Mouse (Mus musculus) spleen, adult 12 weeks (tissue): ENCODE measurements around the gene Magea1.
"Not testable (repeated sequence)": the region's sequence is repeated elsewhere in the genome, so short reads cannot be mapped to it uniquely, and the experiment has no call there.

Experiments used
- DNase-seq: peaks from one replicate; pipeline ENCODE4 v3.0.0; 2022; ENCODE audit warnings: low spot score

The Magea1 gene

GRCm38 (mm10) chrX:155089693-155090092 is at the start of gene Magea1:
Gene Magea1, minus strand, starts transcription at chrX:155089793.
- not testable (repeated sequence) for DNase-seq

- DNase-seq: not testable (repeated sequence)
These were observed 38.7 kb upstream of the Magea1 start, which contains the start of gene Cldn34b2 for GRCm38 (mm10) chrX:155128312-155128711. Gene Cldn34b2, minus strand, starts transcription at chrX:155128412.

GRCm38 (mm10) chrX:155098024-155098423 is 8.4 kb upstream of the Magea1 start:
- DNase-seq: no peak

- not testable (repeated sequence) for DNase-seq
These were observed 4.0 kb upstream of the Magea1 start, which contains the start of gene Magea2 for GRCm38 (mm10) chrX:155093566-155093965. Gene Magea2, minus strand, starts transcription at chrX:155093666.

- DNase-seq: not testable (repeated sequence)
These were observed 26.5 kb downstream of the Magea1 start, which contains the start of gene Magea5 for GRCm38 (mm10) chrX:155063045-155063444. Gene Magea5, minus strand, starts transcription at chrX:155063145.
